Mouse (Mus musculus) large intestine, adult 2 months (tissue): ENCODE measurements at regions not wholly inside any gene's neighbourhood (a gene's known extent, or its start where the extent isn't known, plus 50 kb on each side); places are given as distances from the start of the nearest gene placed in this dataset.
A peak's percentile ranks its signal among the peaks of the same experiment; 100 is the strongest.

Experiments used
- DNase-seq: peaks from one replicate; pipeline ENCODE4 v3.0.0-alpha.2; 2012; ENCODE audit warnings: low read depth, low spot score
- WGBS: fragments of 180-500 bp; shearing (Covaris S2); methylation state at CpG from one replicate; pipeline ENCODE4 v1.1.7; 2018; 5-methylcytosine and 5-hydroxymethylcytosine counted together

DNA sequence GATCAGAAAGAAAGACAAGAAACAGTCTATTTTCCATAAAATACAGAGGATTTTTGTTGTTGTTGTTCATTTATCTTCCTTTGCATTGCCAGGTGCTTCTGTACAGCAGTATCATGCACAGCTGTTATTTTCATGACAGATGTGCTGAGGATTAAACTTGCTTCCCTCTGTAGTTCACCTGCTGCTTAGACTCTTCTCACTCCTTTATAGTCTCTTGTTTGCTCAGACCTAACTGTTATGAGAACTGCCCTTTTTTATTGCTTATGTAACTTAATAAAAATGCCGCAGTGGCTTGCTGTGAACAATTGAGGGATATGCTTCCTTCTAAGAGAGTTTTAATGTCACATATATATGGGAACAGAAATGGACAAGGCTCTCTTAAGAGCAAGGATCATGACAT, 467.1 kb downstream of the Adcyap1 start:
- 35% methylated on average over 1 of the region's 1 CpGs for WGBS
- DNase-seq = peak; percentile 16

GRCm38 (mm10) chr17:93676366-93676962, 477.6 kb downstream of the Adcyap1 start:
- no peak for DNase-seq
- WGBS = 53% methylated on average over 5 of the region's 5 CpGs

DNA sequence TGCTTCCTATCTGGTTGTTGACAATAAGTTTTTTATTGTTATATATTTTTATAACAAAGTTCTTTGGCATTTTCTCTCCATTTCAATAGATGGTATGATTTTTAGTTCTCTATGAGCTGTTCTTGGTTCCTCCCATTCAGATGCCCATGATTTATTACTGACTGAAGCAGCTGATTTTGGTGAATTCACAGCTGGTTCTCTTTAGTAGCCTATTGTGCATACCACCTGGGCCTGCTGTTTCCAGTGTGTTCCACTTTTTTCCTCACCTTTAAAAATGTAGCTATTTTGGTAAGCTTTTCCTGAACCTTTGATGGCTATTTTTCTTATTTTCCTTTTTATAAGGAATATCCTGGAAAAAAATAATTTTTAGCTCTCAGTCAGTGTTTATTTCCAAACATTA, 501.9 kb downstream of the Adcyap1 start:
- DNase-seq = no peak

GRCm38 (mm10) chr17:93717623-93718022, 518.8 kb downstream of the Adcyap1 start:
- WGBS = 89% methylated on average over 2 of the region's 2 CpGs
- no peak for DNase-seq

- no peak for DNase-seq
These were observed 542.5 kb downstream of the Adcyap1 start for GRCm38 (mm10) chr17:93741341-93741740.

DNA sequence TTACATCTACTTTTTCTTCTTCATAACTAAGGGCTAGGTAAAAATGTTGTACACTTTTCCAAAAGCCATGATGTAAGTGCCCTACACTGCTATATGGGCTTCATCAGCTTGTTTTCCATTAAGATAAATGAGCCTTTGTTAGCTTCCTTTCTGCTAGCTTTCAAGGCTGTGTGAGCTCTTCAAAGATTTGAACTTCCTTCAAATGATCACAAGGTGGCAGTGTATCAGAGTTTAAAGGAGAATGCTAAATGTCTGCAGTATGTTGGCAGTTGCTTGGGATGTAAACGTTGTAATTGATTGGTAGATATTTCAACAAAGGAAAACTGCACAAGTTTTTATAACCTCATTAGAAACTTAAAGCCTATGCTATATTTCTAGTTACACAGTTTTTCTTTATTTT, 563.5 kb downstream of the Adcyap1 start:
- no peak for DNase-seq
- WGBS = 2% methylated on average over 1 of the region's 1 CpGs
